Mouse (Mus musculus) testis, adult 2 months (tissue): ENCODE measurements around the gene Gap43.

Experiments used
- CTCF ChIP-seq: fragments of 200-500 bp; IDR thresholded peaks from 2 replicates; pipeline ENCODE4 v1.5.1; 2012; ENCODE audit warnings: low read depth, mild to moderate bottlenecking, inconsistent platforms, low read length, moderate library complexity; ENCODE audit not compliant: control insufficient read depth, insufficient read depth, insufficient replicate concordance
- POLR2A ChIP-seq: fragments of 200-500 bp; IDR thresholded peaks from 2 replicates; pipeline ENCODE4 v1.6.1; 2012; ENCODE audit warnings: low read depth, mild to moderate bottlenecking, inconsistent platforms, low read length, moderate library complexity; ENCODE audit not compliant: control insufficient read depth

DNA sequence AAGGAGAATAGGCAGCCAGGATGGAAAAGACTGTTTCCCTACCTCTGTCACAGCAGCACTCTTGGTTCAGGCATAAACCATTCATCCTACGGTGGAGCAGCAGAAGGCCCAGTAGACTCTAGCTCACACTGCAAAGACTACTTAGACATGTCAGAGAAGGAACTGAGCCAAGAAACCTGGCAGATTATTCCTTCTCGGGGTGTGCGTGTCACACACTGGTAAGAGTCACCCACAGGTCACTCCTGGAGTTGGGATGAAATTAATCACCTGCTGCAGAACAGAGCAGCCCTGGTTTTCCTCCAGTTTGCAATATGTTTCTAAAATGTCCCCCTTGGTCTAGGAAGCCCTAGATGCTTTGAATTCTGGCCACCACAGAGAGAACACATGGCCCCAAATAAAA is 56.4 kb downstream of the Gap43 start:
- no peak for TF ChIP-seq CTCF
- no peak for TF ChIP-seq POLR2A
